Mouse (Mus musculus): ENCODE data around the gene Pan2. TPM values are rescaled to one million over a fixed set of nuclear protein-coding genes. Genes with fewer than 3 reads are reported as not detected.
A peak's percentile ranks its signal among the peaks of the same experiment; 100 is the strongest.
"Not testable (repeated sequence)": the region's sequence is repeated elsewhere in the genome, so short reads cannot be mapped to it uniquely, and the experiment has no call there.

Gene Pan2
- 25.7 and 30.6 TPM in 2 replicates for polyA plus RNA-seq (2012; rRNA removed)

DNA sequence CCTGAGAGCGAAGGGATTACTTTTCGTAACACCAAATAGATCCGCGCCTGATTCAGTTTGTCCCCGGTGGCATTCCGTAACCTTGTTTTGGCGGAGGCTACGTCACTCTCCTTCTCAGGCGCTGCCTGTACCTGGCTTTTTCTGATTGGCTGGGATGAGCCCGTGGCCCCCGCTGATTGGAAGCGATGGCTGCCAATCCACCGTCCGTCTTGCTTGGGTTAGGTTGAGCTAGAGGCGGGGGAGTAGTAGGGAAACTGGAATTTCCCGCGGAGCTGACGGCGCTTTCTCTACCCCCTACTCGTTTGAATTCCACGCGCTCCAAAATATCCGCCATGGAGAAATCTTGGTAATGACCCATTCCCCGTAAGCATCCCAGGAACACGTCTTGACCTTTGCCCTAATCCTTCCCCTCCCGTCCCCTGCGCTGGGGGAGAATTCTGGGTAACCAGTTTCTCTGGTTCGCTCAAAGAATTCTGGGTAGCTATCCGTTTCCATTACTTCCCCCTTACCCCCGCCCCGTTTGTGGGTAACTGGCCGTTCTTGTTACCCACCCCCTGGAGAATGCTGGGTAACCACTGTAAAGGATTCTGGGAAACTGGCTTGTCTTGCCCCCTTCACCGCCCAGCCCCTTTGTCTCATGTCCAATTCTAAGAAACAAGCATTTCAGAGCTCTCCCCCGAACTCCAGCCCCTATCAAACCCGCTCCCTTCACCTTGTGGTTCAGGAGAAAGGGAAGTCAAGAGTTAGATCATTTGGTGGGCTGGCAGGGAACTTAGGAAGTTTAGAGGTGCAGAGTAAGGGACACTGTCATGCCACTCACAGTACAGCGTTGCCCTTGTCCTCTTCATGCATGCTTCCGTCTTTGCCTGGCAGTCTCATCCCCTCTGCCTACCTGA is at the start of gene Pan2:
Pan2 (plus strand) TSS at position 210 of the 896 bp plus-strand sequence.
- DNase-seq (ENCODE audit: low read depth in 1 of 2, low spot score in 2 of 2): peak; percentile 99
- Histone ChIP-seq H3K4me3 (ENCODE audit: extremely low read depth, insufficient read depth, insufficient read length) (peak within 1 kb of the TSS; percentile 74), H3K36me3 (ENCODE audit: control insufficient read depth, insufficient read depth, low read length) (no peaks in the 10 kb centered on the region; the same call in 1 of the 2 replicates), H3K27me3 (ENCODE audit: control insufficient read depth, insufficient read depth, low read length) (no peaks in the 10 kb centered on the region), H3K4me1 (ENCODE audit: control insufficient read depth, insufficient read depth, insufficient read length) (peaks cover 6% of the 10 kb centered on the region; the same call in 1 of the 2 replicates), H3K27ac (ENCODE audit: insufficient read depth, low read length) (peak within 1 kb of the TSS; percentile 97)
- under 1% methylated on average over 37 of the region's 37 CpGs for WGBS
- no peak for TF ChIP-seq CTCF (IDR thresholded peaks at IDR 0.05; ENCODE audit: extremely low read depth, insufficient read depth, insufficient read length, insufficient replicate concordance)
- TF ChIP-seq POLR2A (IDR thresholded peaks at IDR 0.05; ENCODE audit: low read depth, low read length): peak; percentile 15; the same call in 1 of the 2 replicates

GRCm38 (mm10) chr10:128253677-128254255 is 49.4 kb upstream of the Pan2 start, which contains the start of gene Apon:
Gene Apon (plus strand): TSS chr10:128254096.
- 88% methylated on average over 4 of the region's 4 CpGs for WGBS
- no peak for DNase-seq (ENCODE audit: low read depth in 1 of 2, low spot score in 2 of 2)
- Histone ChIP-seq H3K27ac (ENCODE audit: insufficient read depth, low read length) (no peak within 1 kb of the TSS), H3K4me1 (ENCODE audit: control insufficient read depth, insufficient read depth, insufficient read length) (no peaks in the 10 kb centered on the region), H3K27me3 (ENCODE audit: control insufficient read depth, insufficient read depth, low read length) (no peaks in the 10 kb centered on the region), H3K4me3 (ENCODE audit: extremely low read depth, insufficient read depth, insufficient read length) (no peak within 1 kb of the TSS), H3K36me3 (ENCODE audit: control insufficient read depth, insufficient read depth, low read length) (peaks cover 14% of the 10 kb centered on the region)
- TF ChIP-seq CTCF (IDR thresholded peaks at IDR 0.05; ENCODE audit: extremely low read depth, insufficient read depth, insufficient read length, insufficient replicate concordance): no peak
- TF ChIP-seq POLR2A (IDR thresholded peaks at IDR 0.05; ENCODE audit: low read depth, low read length): no peak

GRCm38 (mm10) chr10:128255925-128256324 is 47.2 kb upstream of the Pan2 start:
- H3K27ac ChIP-seq (ENCODE audit: insufficient read depth, low read length): no peak overlapping the region
- H3K4me3 ChIP-seq (ENCODE audit: extremely low read depth, insufficient read depth, insufficient read length): no peak overlapping the region
- H3K36me3 ChIP-seq (ENCODE audit: control insufficient read depth, insufficient read depth, low read length): peaks cover 3% of the 10 kb centered on the region
- DNase-seq (ENCODE audit: low read depth in 1 of 2, low spot score in 2 of 2): no peak
- TF ChIP-seq CTCF (IDR thresholded peaks at IDR 0.05; ENCODE audit: extremely low read depth, insufficient read depth, insufficient read length, insufficient replicate concordance) (no peak), POLR2A (IDR thresholded peaks at IDR 0.05; ENCODE audit: low read depth, low read length) (no peak)
- peaks cover 9% of the 10 kb centered on the region; the same call in 1 of the 2 replicates for H3K4me1 ChIP-seq (ENCODE audit: control insufficient read depth, insufficient read depth, insufficient read length)
- no peaks in the 10 kb centered on the region for H3K27me3 ChIP-seq (ENCODE audit: control insufficient read depth, insufficient read depth, low read length)
- WGBS: 93% methylated on average over 8 of the region's 8 CpGs

DNA sequence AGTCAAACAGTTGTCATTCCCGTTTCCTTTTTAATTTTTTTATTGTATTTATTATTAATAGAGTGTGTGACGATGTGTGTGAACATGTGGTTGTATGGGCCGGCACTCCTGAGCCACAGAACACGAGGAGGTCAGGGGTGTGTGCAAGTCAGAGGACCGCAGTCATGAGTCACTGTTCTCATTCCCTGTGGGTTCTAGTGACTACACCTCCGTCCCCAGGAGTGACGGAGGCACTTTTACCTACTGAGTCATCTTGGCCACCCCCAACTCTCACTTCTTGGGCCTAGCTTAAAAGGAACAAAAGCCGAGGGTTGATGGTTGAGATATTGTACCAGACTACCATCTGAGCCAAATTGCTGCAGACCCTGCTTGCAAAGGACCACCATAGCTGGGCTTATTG is 46.8 kb upstream of the Pan2 start:
- Histone ChIP-seq H3K4me1 (ENCODE audit: control insufficient read depth, insufficient read depth, insufficient read length) (peaks cover 9% of the 10 kb centered on the region; the same call in 1 of the 2 replicates), H3K27me3 (ENCODE audit: control insufficient read depth, insufficient read depth, low read length) (no peaks in the 10 kb centered on the region), H3K36me3 (ENCODE audit: control insufficient read depth, insufficient read depth, low read length) (peaks cover 3% of the 10 kb centered on the region), H3K4me3 (ENCODE audit: extremely low read depth, insufficient read depth, insufficient read length) (no peak overlapping the region), H3K27ac (ENCODE audit: insufficient read depth, low read length) (no peak overlapping the region)
- WGBS: 91% methylated on average over 8 of the region's 8 CpGs
- no peak for DNase-seq (ENCODE audit: low read depth in 1 of 2, low spot score in 2 of 2)
- no peak for TF ChIP-seq POLR2A (IDR thresholded peaks at IDR 0.05; ENCODE audit: low read depth, low read length)
- no peak for TF ChIP-seq CTCF (IDR thresholded peaks at IDR 0.05; ENCODE audit: extremely low read depth, insufficient read depth, insufficient read length, insufficient replicate concordance)

GRCm38 (mm10) chr10:128258953-128259352 is 44.2 kb upstream of the Pan2 start:
- peak; percentile 33 to 48 for DNase-seq (ENCODE audit: low read depth in 1 of 2, low spot score in 2 of 2)
- peak overlapping the region; percentile 67 for H3K27ac ChIP-seq (ENCODE audit: insufficient read depth, low read length)
- peaks cover 21% of the 10 kb centered on the region for H3K4me1 ChIP-seq (ENCODE audit: control insufficient read depth, insufficient read depth, insufficient read length)
- TF ChIP-seq POLR2A (IDR thresholded peaks at IDR 0.05; ENCODE audit: low read depth, low read length): no peak
- no peaks in the 10 kb centered on the region for H3K36me3 ChIP-seq (ENCODE audit: control insufficient read depth, insufficient read depth, low read length)
- no peaks in the 10 kb centered on the region for H3K27me3 ChIP-seq (ENCODE audit: control insufficient read depth, insufficient read depth, low read length)
- H3K4me3 ChIP-seq (ENCODE audit: extremely low read depth, insufficient read depth, insufficient read length): no peak overlapping the region
- WGBS: 16% methylated on average over 4 of the region's 4 CpGs

DNA sequence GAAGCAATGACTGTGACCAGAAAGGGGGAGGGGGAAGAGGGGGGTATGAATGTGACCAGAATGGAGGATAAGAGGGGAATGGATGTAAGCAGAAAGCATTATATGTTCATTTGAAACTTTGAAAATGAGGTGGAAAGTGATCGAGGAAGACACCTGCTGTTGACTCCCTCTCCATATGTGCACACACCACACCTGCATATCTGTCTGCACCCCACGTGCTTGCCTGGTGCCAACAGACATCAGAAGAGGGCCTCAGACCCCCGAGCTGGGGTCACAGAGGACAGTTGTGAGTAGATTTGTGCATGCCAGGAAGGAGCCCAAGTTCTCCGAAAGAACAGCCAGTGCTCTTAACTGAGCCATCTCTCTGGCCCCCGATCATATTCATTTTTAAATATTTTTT is 43.2 kb upstream of the Pan2 start:
- no peak for DNase-seq (ENCODE audit: low read depth in 1 of 2, low spot score in 2 of 2)
- Histone ChIP-seq H3K27me3 (ENCODE audit: control insufficient read depth, insufficient read depth, low read length) (no peaks in the 10 kb centered on the region), H3K4me1 (ENCODE audit: control insufficient read depth, insufficient read depth, insufficient read length) (peaks cover 21% of the 10 kb centered on the region), H3K36me3 (ENCODE audit: control insufficient read depth, insufficient read depth, low read length) (no peaks in the 10 kb centered on the region), H3K4me3 (ENCODE audit: extremely low read depth, insufficient read depth, insufficient read length) (no peak overlapping the region), H3K27ac (ENCODE audit: insufficient read depth, low read length) (no peak overlapping the region)
- no peak for TF ChIP-seq POLR2A (IDR thresholded peaks at IDR 0.05; ENCODE audit: low read depth, low read length)
- no peak for TF ChIP-seq CTCF (IDR thresholded peaks at IDR 0.05; ENCODE audit: extremely low read depth, insufficient read depth, insufficient read length, insufficient replicate concordance)
- 70% methylated on average over 5 of the region's 5 CpGs for WGBS

DNA sequence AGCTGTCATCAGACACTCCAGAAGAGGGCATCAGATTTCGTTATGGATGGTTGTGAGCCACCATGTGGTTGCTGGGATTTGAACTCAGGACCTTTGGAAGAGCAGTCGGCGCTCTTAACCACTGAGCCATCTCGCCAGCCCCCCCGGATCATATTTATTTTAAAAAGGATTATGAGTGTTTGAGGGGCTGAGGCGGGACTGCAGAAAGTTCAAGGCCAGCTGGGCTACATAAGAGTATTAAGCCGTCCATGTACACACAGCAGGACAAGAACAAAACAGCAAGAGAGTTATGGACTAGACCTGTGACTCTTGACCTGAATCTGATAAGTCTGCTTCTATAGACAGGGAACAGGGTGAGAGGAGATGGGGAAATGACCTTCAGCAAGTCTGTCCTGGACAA is 42.8 kb upstream of the Pan2 start:
- not testable (repeated sequence) for DNase-seq (ENCODE audit: low read depth in 1 of 2, low spot score in 2 of 2); H3K27ac ChIP-seq (ENCODE audit: insufficient read depth, low read length); H3K27me3 ChIP-seq (ENCODE audit: control insufficient read depth, insufficient read depth, low read length); H3K4me3 ChIP-seq (ENCODE audit: extremely low read depth, insufficient read depth, insufficient read length); H3K36me3 ChIP-seq (ENCODE audit: control insufficient read depth, insufficient read depth, low read length)
- H3K4me1 ChIP-seq (ENCODE audit: control insufficient read depth, insufficient read depth, insufficient read length): peaks cover 21% of the 10 kb centered on the region
- 91% methylated on average over 7 of the region's 7 CpGs for WGBS
